Mouse (Mus musculus) adipocyte (in vitro differentiated cells): Measurements from ENCODE around the gene Tex26.

Experiments
- DNase-seq: peaks from one replicate; pipeline ENCODE4 v3.0.0-alpha.2; 2016; ENCODE audit warnings: low spot score

Tex26 gene

GRCm38 (mm10) chr5:149439531-149440179 lies at the start of gene Tex26:
Gene Tex26, plus strand, starts transcription at chr5:149439660.
- DNase-seq: peak; percentile 35

DNA sequence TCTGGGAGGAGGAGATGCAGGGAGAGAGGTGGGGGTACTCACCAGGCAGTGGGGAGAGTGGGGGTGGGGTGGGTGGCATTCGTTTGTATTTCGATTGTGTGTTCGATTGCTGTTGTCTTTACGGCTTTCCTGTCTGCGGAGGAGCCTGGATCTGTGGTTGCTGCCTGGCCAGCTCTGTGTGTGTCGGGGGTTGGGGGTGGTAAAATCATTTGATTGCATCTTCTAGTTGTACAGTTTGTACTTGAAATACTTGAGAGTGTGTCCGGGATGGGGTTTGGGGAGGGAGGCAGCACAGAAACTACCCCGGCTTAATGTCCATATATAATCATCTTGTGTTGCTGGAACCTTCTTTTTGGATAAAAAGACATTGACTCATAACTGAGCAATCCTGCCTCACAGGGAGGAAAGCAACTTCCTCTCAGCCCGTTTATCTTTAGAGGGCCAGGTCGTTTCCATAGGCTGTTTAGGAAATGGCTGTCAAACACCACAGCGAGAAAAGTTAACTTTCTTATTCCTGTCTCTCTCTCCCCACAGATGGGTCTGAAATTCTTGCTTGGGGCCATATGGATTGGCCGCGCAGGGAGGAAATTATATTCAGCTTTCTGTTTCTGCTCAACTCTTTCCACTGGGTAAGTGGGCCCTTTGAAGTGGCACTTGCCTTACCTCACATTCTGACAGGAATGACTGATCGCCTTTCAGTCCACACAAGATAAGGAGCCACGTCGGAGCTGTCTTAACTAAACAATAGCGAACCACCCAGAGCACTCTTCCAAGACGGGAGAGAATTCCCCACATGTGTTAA lies 47.7 kb upstream of the Tex26 start:
- DNase-seq: peak; percentile 25

DNA sequence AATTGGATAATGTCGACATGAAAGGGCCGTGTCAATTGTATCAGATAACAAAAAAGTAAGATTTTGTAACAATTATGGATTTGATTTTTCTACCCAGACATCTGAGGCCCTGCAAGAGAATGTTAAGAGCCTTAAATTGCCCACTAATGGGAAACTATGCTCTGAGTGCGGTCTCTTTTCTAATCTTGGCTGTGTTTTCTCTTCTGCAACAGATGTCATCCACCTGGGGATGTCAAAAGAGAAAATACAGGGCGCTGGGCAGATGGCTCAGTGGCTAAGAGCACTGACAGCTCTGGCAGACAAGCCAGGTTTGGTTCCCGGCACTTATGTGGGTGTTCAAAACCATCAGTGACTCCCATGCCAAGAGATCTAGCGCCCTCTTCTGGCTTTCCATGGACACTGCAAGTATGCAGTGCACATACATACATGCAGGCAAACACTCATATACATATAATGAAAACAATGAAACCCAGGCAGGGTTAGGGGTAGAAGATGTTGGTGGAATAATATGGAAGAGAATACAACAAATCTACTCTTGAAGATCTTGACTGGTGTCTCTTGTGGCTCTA lies 47.0 kb upstream of the Tex26 start:
- DNase-seq: no peak

- DNase-seq: no peak
Observed at GRCm38 (mm10) chr5:149401446-149401975, 37.9 kb upstream of the Tex26 start.

- no peak for DNase-seq
Observed at GRCm38 (mm10) chr5:149402029-149402428, 37.4 kb upstream of the Tex26 start.

DNA sequence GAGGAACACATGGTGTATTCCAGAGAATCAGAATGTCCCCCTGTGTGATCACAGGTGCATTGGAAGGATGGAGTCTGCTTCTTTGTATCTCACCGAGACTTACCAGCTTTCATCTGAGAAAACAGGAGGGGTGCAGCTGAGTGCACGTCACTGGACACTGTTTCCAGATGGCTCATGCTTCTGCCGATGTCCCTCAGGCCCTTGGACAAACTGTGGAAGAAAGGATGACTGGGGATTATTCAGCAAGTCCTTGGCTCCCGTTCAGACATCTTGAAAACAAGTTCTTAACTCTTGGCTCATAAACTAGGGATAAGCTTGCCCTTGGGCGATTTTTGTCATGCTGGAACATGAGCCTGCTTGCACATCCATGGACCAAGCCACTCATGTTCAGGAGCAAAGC lies 36.1 kb upstream of the Tex26 start:
- peak; percentile 90 for DNase-seq

DNA sequence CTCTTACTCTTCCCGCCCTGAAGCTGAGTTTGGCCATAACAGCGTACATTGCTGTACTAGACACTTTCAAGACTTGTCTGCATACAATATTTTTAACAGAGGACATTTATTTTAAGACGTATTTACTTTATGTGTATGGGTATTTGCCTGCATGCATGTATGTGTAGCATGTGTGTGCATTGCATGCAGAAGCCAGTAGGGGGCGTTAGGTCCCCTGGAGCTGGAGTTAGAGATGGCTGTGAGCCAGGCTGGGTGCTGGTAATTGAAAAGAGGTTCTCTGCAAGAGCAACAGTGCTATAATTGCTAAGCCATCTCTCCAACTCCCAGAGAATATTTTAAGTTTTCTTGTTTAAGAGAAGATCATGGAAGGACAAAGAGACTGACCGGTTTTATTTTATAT lies 34.8 kb upstream of the Tex26 start:
- DNase-seq: no peak

DNA sequence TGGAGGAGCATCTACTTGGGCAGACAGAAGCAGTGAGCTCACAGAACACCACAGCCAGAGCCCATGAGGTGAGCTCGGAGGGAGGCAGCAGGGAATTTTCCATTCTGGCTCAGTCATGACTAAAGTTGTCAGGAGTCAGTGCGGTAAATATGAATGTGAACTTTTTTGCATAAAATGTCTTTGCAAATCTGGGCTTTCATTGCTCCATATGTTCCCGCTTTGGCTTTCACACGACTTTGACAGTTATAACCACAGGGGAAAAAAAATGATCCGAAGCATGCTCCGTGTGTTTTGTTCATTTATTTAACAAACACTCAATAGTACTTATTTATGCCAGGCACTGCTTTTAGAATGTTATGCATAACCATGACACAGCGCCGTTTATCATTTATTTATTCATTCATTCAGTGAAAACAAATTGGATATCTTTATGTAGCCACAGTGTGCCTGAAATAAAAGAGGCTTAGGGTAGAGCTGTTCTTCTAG lies 32.6 kb upstream of the Tex26 start:
- DNase-seq: no peak

- DNase-seq: no peak
Observed at GRCm38 (mm10) chr5:149409502-149409901, 30.0 kb upstream of the Tex26 start.

- DNase-seq: peak; percentile 66
Observed at GRCm38 (mm10) chr5:149411509-149412193, 27.8 kb upstream of the Tex26 start, which contains the start of gene Medag. Gene Medag, plus strand, starts transcription at chr5:149411749.

- DNase-seq: no peak
Observed at GRCm38 (mm10) chr5:149412194-149412575, 27.3 kb upstream of the Tex26 start.

GRCm38 (mm10) chr5:149412671-149413070 lies 26.8 kb upstream of the Tex26 start:
- no peak for DNase-seq

- no peak for DNase-seq
Observed at GRCm38 (mm10) chr5:149414369-149415167, 24.9 kb upstream of the Tex26 start.

- DNase-seq: peak; percentile 31
Observed at GRCm38 (mm10) chr5:149417381-149417780, 22.1 kb upstream of the Tex26 start.

DNA sequence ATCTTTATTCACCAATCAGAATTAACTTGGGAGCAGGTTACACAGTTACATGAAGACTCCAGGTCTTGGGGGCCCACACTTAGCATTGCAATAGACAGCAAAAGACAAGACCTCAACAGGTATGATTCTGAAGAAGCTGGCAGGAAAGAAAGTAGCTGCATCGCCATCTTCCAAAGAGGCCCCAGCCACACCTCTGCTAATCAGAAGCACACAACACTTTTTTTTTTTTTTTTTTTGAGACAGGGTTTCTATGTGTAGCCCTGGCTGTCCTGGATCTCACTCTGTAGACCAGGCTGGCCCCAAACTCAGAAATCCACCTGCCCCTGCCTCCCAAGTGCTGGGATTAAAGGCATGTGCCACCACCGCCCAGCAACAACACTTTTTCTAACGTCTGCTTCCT lies 12.9 kb upstream of the Tex26 start:
- no peak for DNase-seq

DNA sequence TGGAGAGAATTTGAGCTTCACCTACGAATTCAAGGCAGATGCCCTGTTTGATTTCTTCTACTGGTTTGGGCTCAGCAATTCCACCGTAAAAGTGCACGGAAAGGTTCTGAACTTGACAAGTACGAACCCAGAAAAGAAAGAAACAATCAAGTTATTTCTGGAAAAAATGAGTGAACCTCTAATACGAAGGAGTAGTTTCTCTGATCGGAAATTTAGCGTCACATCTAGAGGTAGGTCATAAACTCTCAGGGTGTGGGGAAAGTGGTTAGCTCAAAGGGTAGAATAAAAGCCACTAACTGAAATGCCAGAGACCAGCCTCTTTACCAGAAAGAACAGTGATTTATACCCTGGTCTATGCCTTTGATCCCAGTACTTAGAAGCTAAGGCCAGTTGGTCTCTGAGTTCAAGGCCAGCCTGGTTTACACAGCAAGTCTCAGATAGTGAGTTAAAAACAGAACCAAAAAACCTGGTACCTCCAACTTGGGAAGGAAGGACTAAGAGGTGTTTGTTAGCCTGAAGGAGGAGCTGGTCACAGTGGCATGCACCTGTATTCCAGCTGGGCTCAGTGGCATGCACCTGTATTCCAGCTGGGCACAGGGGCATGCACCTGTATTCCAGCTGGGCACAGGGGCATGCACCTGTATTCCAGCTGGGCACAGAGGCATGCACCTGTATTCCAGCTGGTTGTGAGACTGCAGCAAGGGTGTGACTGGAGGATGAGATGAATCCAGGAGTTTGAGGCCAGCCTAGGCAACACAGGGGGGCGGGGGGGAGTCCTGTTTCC lies 12.0 kb upstream of the Tex26 start:
- DNase-seq: no peak

GRCm38 (mm10) chr5:149428347-149428746 lies 11.1 kb upstream of the Tex26 start:
- no peak for DNase-seq

GRCm38 (mm10) chr5:149428810-149429255 lies 10.6 kb upstream of the Tex26 start:
- no peak for DNase-seq

GRCm38 (mm10) chr5:149429541-149429940 lies 9.9 kb upstream of the Tex26 start:
- DNase-seq: no peak

GRCm38 (mm10) chr5:149430943-149431342 lies 8.5 kb upstream of the Tex26 start:
- no peak for DNase-seq
